Mouse (Mus musculus) mouse embryonic stem cell (cell line): Measurements from ENCODE around the gene Clec18a.
"Not testable (repeated sequence)": the region's sequence is repeated elsewhere in the genome, so short reads cannot be mapped to it uniquely, and the experiment has no call there.

ENCODE experiments used
- in situ Hi-C, 2 experiments: fragments of 300-500 bp; cut with MboI; formaldehyde crosslinking; loops; 1 replicate in 1 of 2; 3 replicates in 1 of 2; pipeline ENCODE4 v1.14.3; 2019 to 2020; ENCODE audit warnings: low sequenced_read_pairs in 2 of 2, low pct_unique_long_range_greater_than_20kb in 1 of 2, mixed read lengths in 1 of 2; ENCODE audit not compliant: unreplicated experiment in 1 of 2

Clec18a gene

GRCm38 (mm10) chr8:111027391-111027937 lies 64.8 kb downstream of the Clec18a start:
- in situ Hi-C loops: no loop called here

- in situ Hi-C loops: not testable (repeated sequence)
Observed at GRCm38 (mm10) chr8:111026609-111027008, 65.6 kb downstream of the Clec18a start.

GRCm38 (mm10) chr8:111010230-111010991 lies 81.8 kb downstream of the Clec18a start:
- in situ Hi-C loops: not testable (repeated sequence)
